Mouse (Mus musculus): ENCODE results near the gene Pnpla6. TPM values are rescaled to one million over a fixed set of nuclear protein-coding genes. Genes with fewer than 3 reads are reported as not detected.

Gene Pnpla6
- 40.3 and 88.6 TPM in 2 replicates for polyA plus RNA-seq (2012; rRNA removed)

DNA sequence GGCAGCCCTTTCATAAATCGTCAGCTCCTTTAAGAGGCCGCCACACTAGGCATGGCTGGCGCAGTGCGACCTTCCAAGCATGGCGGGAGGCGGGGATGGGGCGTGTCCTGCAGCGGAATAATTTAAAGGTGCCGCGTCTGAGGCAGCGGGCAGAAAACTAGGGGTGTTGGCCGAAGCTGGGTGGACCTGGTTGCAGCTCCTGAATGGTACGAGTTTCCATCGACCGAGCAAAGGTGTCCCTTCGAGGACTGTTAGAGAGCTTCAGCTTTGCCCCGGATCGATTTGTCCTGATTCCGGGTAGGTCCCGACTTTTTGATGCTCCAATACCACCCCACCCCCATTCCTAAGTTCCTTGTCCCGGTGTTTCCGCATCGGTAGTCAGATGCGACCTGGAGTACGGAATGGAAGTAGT is at the start of gene Pnpla6:
Gene Pnpla6 (plus strand): TSS at position 125 of the 412 bp plus-strand sequence.
- peak within 1 kb of the TSS; percentile 75 for H3K4me3 ChIP-seq (ENCODE audit: low read depth, low read length)
- peaks cover 6% of the 10 kb centered on the region for H3K4me1 ChIP-seq (ENCODE audit: control insufficient read depth, insufficient read depth, insufficient read length, low read length)
- no peaks in the 10 kb centered on the region for H3K27me3 ChIP-seq (ENCODE audit: control insufficient read depth, insufficient read depth, low read length)
- peak within 1 kb of the TSS; percentile 81 for H3K27ac ChIP-seq (ENCODE audit: insufficient read depth, low read depth, low read length)
- WGBS = under 1% methylated on average over 25 of the region's 25 CpGs
- no peaks in the 10 kb centered on the region; the same call in 1 of the 2 replicates for H3K36me3 ChIP-seq (ENCODE audit: control insufficient read depth, insufficient read depth, low read length)
- no peak for TF ChIP-seq CTCF (IDR thresholded peaks at IDR 0.05; ENCODE audit: extremely low read depth, insufficient read length, insufficient replicate concordance, low read depth, low read length)
- TF ChIP-seq POLR2A (IDR thresholded peaks at IDR 0.05; ENCODE audit: low read depth, low read length) = peak; percentile 95

DNA sequence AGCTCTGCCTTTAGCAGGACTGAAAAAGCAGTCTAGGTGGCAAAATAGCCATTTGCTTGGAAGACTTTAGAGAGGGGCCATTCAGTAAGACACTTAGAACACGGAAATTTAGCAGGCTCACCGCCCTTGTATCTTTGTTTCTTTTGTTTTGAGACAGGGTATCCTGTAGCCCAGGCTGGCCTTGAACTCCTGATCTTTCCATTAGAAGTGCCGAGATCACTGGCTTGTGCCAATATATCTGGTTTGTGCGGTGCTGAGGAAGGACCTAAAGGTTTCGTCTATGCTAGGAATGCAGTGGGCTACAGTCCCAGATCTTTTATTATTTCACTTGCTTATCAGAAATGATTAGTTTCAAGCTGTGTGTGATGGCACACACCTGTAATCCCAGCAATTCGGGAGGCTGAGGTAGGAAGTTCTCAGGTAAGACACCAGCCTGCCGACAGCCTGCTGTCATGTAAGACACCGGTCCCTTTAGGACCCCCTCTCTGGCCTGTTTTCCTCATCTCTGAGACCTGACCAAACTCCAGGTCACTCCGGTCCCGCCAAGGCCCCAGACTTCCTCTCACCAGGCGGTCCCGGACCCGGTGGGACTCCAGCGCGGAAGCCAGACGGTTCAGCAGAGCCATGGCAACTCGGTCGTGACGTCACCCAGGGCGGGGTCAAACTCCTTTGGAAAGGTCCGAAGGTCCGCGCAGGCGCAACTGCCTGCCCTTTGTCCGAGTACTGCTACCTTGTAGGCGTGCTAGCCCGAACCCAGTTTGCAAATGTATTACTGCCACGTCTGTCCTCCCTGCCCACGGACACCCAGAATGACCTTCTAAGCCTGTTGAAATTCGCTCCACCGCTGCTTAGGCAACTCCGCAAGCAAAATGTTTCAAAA is 47.9 kb upstream of the Pnpla6 start, which contains the start of gene Pex11g:
Gene Pex11g (minus strand): TSS at position 675 of the 880 bp plus-strand sequence.
- no peaks in the 10 kb centered on the region for H3K27me3 ChIP-seq (ENCODE audit: control insufficient read depth, insufficient read depth, low read length)
- peaks cover 6% of the 10 kb centered on the region; the same call in 1 of the 2 replicates for H3K4me1 ChIP-seq (ENCODE audit: control insufficient read depth, insufficient read depth, insufficient read length, low read length)
- peak within 1 kb of the TSS; percentile 92 for H3K4me3 ChIP-seq (ENCODE audit: low read depth, low read length)
- H3K27ac ChIP-seq (ENCODE audit: insufficient read depth, low read depth, low read length) = peak within 1 kb of the TSS; percentile 75
- WGBS = 2% methylated on average over 32 of the region's 32 CpGs
- no peaks in the 10 kb centered on the region for H3K36me3 ChIP-seq (ENCODE audit: control insufficient read depth, insufficient read depth, low read length)
- TF ChIP-seq POLR2A (IDR thresholded peaks at IDR 0.05; ENCODE audit: low read depth, low read length) (peak; percentile 60; the same call in 1 of the 2 replicates), CTCF (IDR thresholded peaks at IDR 0.05; ENCODE audit: extremely low read depth, insufficient read length, insufficient replicate concordance, low read depth, low read length) (no peak)

DNA sequence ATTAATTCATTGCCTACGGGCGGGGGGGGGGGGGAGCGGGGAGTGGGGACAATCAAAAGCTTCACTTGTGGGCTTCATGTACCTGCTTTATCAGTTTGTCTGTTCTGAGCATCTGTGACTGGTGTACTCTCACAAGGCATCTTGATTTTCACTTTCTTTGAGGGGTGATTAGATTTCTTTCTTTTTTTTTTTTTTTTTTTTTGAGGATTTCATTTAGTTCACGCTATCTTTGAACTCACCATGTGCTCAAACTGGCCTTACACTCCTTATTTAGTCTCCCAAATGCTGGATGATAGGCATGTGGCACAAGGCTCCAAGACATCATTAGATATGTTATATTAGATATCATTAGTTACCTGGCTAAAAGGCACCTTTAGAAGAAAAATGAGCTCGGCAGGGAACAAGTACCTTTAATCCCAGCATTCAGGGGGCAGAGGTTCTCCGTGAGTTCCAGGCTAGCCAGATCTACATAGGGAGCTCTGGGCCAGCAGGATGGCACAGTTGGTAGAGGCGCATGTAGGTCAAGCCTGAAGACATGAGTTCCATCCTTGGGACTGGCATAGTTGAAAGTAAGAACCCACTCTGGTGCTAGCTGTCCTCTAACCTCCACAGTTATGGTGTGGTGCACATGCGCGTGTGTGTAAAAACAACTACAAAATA is 47.2 kb upstream of the Pnpla6 start:
- WGBS = 50% methylated on average over 9 of the region's 9 CpGs
- Histone ChIP-seq H3K27ac (ENCODE audit: insufficient read depth, low read depth, low read length) (no peak overlapping the region), H3K4me3 (ENCODE audit: low read depth, low read length) (peak overlapping the region; percentile 92)

DNA sequence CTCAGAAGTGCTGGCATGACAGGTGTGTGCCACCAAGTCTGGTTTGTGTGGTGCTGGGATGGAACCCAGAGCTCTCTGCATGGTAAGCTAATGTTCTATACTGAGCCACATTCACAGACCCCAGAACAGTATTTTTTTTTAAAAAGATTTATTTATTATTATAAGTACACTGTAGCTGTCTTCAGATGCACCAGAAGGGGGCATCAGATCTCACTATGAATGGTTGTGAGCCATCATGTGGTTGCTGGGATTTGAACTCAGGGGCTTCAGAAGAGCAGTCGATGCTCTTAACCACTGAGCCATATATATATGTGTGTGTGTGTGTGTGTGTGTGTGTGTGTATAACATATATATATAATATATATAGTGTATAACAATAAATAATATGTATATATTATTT is 46.3 kb upstream of the Pnpla6 start:
- Histone ChIP-seq H3K4me3 (ENCODE audit: low read depth, low read length) (no peak overlapping the region), H3K27ac (ENCODE audit: insufficient read depth, low read depth, low read length) (no peak overlapping the region), H3K36me3 (ENCODE audit: control insufficient read depth, insufficient read depth, low read length) (no peaks in the 10 kb centered on the region), H3K4me1 (ENCODE audit: control insufficient read depth, insufficient read depth, insufficient read length, low read length) (peaks cover 6% of the 10 kb centered on the region; the same call in 1 of the 2 replicates), H3K27me3 (ENCODE audit: control insufficient read depth, insufficient read depth, low read length) (no peaks in the 10 kb centered on the region)
- no peak for TF ChIP-seq POLR2A (IDR thresholded peaks at IDR 0.05; ENCODE audit: low read depth, low read length)
- no peak for TF ChIP-seq CTCF (IDR thresholded peaks at IDR 0.05; ENCODE audit: extremely low read depth, insufficient read length, insufficient replicate concordance, low read depth, low read length)
- WGBS = 85% methylated on average over 1 of the region's 1 CpGs

More for the DNA sequence above, 47.2 kb upstream of the Pnpla6 start:
- TF ChIP-seq CTCF (IDR thresholded peaks at IDR 0.05; ENCODE audit: extremely low read depth, insufficient read length, insufficient replicate concordance, low read depth, low read length) (no peak), POLR2A (IDR thresholded peaks at IDR 0.05; ENCODE audit: low read depth, low read length) (no peak)
- Histone ChIP-seq H3K4me1 (ENCODE audit: control insufficient read depth, insufficient read depth, insufficient read length, low read length) (peaks cover 6% of the 10 kb centered on the region; the same call in 1 of the 2 replicates), H3K36me3 (ENCODE audit: control insufficient read depth, insufficient read depth, low read length) (no peaks in the 10 kb centered on the region), H3K27me3 (ENCODE audit: control insufficient read depth, insufficient read depth, low read length) (no peaks in the 10 kb centered on the region)

DNA sequence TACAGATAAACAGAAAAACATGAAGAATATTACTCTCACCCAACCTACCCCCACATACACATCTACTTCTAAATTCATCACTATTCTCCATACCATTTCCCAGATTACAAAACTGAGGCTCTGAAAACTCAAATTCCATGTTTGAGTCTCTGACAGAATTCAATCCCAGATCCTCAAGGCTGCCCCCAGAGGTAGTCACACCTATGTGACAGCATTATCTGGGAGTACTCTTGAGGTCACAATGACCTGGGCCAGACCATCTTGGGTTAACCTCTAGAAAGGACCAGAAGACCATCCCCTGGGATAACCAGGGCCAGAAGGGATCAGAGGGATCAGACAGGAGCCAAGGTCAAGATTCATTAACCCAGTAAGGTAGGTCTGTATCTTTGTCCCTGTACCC is 44.6 kb upstream of the Pnpla6 start, which contains the start of gene Tex45:
Gene Tex45 (plus strand): TSS at position 301 of the 400 bp plus-strand sequence.
- no peak for TF ChIP-seq POLR2A (IDR thresholded peaks at IDR 0.05; ENCODE audit: low read depth, low read length)
- no peak for TF ChIP-seq CTCF (IDR thresholded peaks at IDR 0.05; ENCODE audit: extremely low read depth, insufficient read length, insufficient replicate concordance, low read depth, low read length)
- Histone ChIP-seq H3K27me3 (ENCODE audit: control insufficient read depth, insufficient read depth, low read length) (no peaks in the 10 kb centered on the region), H3K36me3 (ENCODE audit: control insufficient read depth, insufficient read depth, low read length) (no peaks in the 10 kb centered on the region), H3K4me3 (ENCODE audit: low read depth, low read length) (no peak within 1 kb of the TSS), H3K4me1 (ENCODE audit: control insufficient read depth, insufficient read depth, insufficient read length, low read length) (peaks cover 6% of the 10 kb centered on the region; the same call in 1 of the 2 replicates), H3K27ac (ENCODE audit: insufficient read depth, low read depth, low read length) (no peak within 1 kb of the TSS)

DNA sequence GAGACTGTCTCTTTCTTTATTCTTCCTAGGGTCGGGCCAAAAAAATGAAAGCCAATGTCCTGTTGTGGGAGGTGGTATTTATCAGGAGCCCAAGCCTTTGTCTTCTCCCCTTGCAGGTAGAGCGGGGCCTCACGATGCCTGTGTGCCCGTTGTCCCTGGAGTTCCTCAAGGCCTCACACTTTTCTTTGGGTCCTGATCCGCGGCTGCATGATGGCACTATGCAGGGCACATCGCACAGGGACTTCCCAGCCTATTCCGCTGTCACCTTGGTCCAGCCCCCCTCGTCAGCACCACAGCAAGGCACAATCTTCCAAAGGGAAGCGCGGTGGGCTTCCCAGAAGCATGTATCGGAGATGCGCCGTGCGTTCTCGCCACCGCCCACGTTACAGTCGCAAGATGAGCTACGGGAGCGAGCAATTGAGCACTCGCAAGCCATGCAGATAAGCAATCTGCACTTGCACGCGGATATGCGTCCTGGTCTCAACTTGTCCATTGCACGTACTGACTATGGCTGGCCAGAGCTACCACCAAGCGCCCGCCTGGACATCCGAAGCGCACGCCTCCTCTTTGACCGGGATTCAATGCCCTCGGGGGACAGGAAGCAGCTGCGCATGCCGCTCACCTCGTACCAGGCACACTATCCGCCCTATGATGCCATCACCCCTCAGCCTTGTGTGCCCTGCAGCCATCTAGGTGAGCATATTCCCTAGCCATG is 39.3 kb upstream of the Pnpla6 start:
- H3K4me1 ChIP-seq (ENCODE audit: control insufficient read depth, insufficient read depth, insufficient read length, low read length) = peaks cover 5% of the 10 kb centered on the region
- 29% methylated on average over 37 of the region's 37 CpGs for WGBS
- TF ChIP-seq CTCF (IDR thresholded peaks at IDR 0.05; ENCODE audit: extremely low read depth, insufficient read length, insufficient replicate concordance, low read depth, low read length) = no peak
- no peak for TF ChIP-seq POLR2A (IDR thresholded peaks at IDR 0.05; ENCODE audit: low read depth, low read length)
- no peaks in the 10 kb centered on the region for H3K36me3 ChIP-seq (ENCODE audit: control insufficient read depth, insufficient read depth, low read length)
- peak overlapping the region; percentile 36 for H3K4me3 ChIP-seq (ENCODE audit: low read depth, low read length)
- no peak overlapping the region for H3K27ac ChIP-seq (ENCODE audit: insufficient read depth, low read depth, low read length)
- no peaks in the 10 kb centered on the region for H3K27me3 ChIP-seq (ENCODE audit: control insufficient read depth, insufficient read depth, low read length)
